Comparison of ENCODE assay signal across 23 mouse cellular contexts in genomic region chr12:107148451-107148850, GRCm38 (mm10).
A peak's percentile ranks its signal among the peaks of the same experiment; 100 is the strongest.
DNase-seq lines count a peak whose midpoint lies in the region; ATAC-seq lines count a peak whose summit lies in the region.
"Had no signal": no experiment of that assay in that cellular context is flagged by ENCODE, and none has a peak within 500 bp of the region (broad histone marks: within the 10 kb centered on the region; RNA-seq: fewer than 3 reads in every experiment).

No protein-coding gene starts in this region.

- DNase-seq in lung, adult 18-20 months = peak; percentile 3 to 6
- no peak for DNase-seq in lung, postnatal 36 days
- DNase-seq in naive thymus-derived CD4-positive, alpha-beta T cell, adult 2 months (ENCODE audit: low read depth) = peak; percentile 54
- DNase-seq in thymus, postnatal 36 days = peak; percentile 76 to 84
- no peak for DNase-seq in kidney, postnatal 25 days
- no peak for DNase-seq in kidney, adult 18-20 months
- DNase-seq in gastrocnemius, adult 8-10 months (ENCODE audit: low spot score in 2 of 2) = no peak
- DNase-seq: adrenal gland, postnatal 25 days; B cell, adult 2 months; cerebellum, adult 11 months; cerebellum, postnatal 14 days; gastrocnemius, postnatal 36 days; heart, postnatal 4 days; kidney, adult 11 months; layer of hippocampus, postnatal 36 days; lung, postnatal 10 days; right cerebral cortex, adult 18-20 months had no signal

- peak; percentile 92 for ATAC-seq in common myeloid progenitor, adult 5-6 weeks (replicated peaks; ENCODE audit: low read depth, poor library complexity, severe bottlenecking)
- ATAC-seq: activated CD4-positive, CD25-positive, alpha-beta regulatory T cell, adult 4 months; forebrain, embryonic 15.5 days; hindbrain, postnatal 0 days; midbrain, embryonic 16.5 days; Patski had no signal

Comparison
In these comparisons a context has a peak if more than half of its experiments do, and no peak if none do; other contexts are left out.
1. DNase-seq: peak in lung, adult 18-20 months (2 of 2), naive thymus-derived CD4-positive, alpha-beta T cell, adult 2 months (single experiment) and thymus, postnatal 36 days (2 of 2); none in lung, postnatal 36 days (single experiment), kidney, postnatal 25 days (0 of 2), kidney, adult 18-20 months (single experiment) and gastrocnemius, adult 8-10 months (0 of 2).